Mouse (Mus musculus): ENCODE results near the gene Mybphl.

Gene Mybphl

GRCm38 (mm10) chr3:108364270-108364995 lies at the start of gene Mybphl:
Mybphl (plus strand) TSS chr3:108364911.
- in situ Hi-C loops (cut with MboI; ENCODE audit: low sequenced_read_pairs), result no loop called here

- in situ Hi-C loops (cut with MboI; ENCODE audit: low sequenced_read_pairs), result no loop called here
Measured at GRCm38 (mm10) chr3:108318517-108318916, 46.2 kb upstream of the Mybphl start.

- in situ Hi-C loops (cut with MboI; ENCODE audit: low sequenced_read_pairs), result no loop called here
Measured at GRCm38 (mm10) chr3:108321671-108322070, 43.0 kb upstream of the Mybphl start.

- in situ Hi-C loops (cut with MboI; ENCODE audit: low sequenced_read_pairs), result no loop called here
Measured at GRCm38 (mm10) chr3:108322136-108322535, 42.6 kb upstream of the Mybphl start.

GRCm38 (mm10) chr3:108322962-108323361 lies 41.7 kb upstream of the Mybphl start:
- in situ Hi-C loops (cut with MboI; ENCODE audit: low sequenced_read_pairs), result no loop called here

GRCm38 (mm10) chr3:108324837-108325236 lies 39.9 kb upstream of the Mybphl start:
- in situ Hi-C loops (cut with MboI; ENCODE audit: low sequenced_read_pairs), result no loop called here

GRCm38 (mm10) chr3:108325521-108325920 lies 39.2 kb upstream of the Mybphl start:
- in situ Hi-C loops (cut with MboI; ENCODE audit: low sequenced_read_pairs), result no loop called here

- in situ Hi-C loops (cut with MboI; ENCODE audit: low sequenced_read_pairs), result no loop called here
Measured at GRCm38 (mm10) chr3:108327275-108327674, 37.4 kb upstream of the Mybphl start.

- in situ Hi-C loops (cut with MboI; ENCODE audit: low sequenced_read_pairs), result no loop called here
Measured at GRCm38 (mm10) chr3:108327916-108328315, 36.8 kb upstream of the Mybphl start.

GRCm38 (mm10) chr3:108328441-108328841 lies 36.3 kb upstream of the Mybphl start:
- in situ Hi-C loops (cut with MboI; ENCODE audit: low sequenced_read_pairs), result no loop called here

GRCm38 (mm10) chr3:108330812-108331211 lies 33.9 kb upstream of the Mybphl start:
- in situ Hi-C loops (cut with MboI; ENCODE audit: low sequenced_read_pairs), result no loop called here

GRCm38 (mm10) chr3:108336878-108337277 lies 27.8 kb upstream of the Mybphl start:
- in situ Hi-C loops (cut with MboI; ENCODE audit: low sequenced_read_pairs), result no loop called here

- in situ Hi-C loops (cut with MboI; ENCODE audit: low sequenced_read_pairs), result no loop called here
Measured at GRCm38 (mm10) chr3:108341040-108341439, 23.7 kb upstream of the Mybphl start.

GRCm38 (mm10) chr3:108342185-108342584 lies 22.5 kb upstream of the Mybphl start:
- in situ Hi-C loops (cut with MboI; ENCODE audit: low sequenced_read_pairs), result no loop called here

GRCm38 (mm10) chr3:108345855-108346254 lies 18.9 kb upstream of the Mybphl start:
- in situ Hi-C loops (cut with MboI; ENCODE audit: low sequenced_read_pairs), result no loop called here

GRCm38 (mm10) chr3:108348376-108348775 lies 16.3 kb upstream of the Mybphl start:
- in situ Hi-C loops (cut with MboI; ENCODE audit: low sequenced_read_pairs), result no loop called here

GRCm38 (mm10) chr3:108355245-108355644 lies 9.5 kb upstream of the Mybphl start:
- in situ Hi-C loops (cut with MboI; ENCODE audit: low sequenced_read_pairs), result no loop called here

GRCm38 (mm10) chr3:108357051-108357450 lies 7.7 kb upstream of the Mybphl start:
- in situ Hi-C loops (cut with MboI; ENCODE audit: low sequenced_read_pairs), result no loop called here

GRCm38 (mm10) chr3:108358445-108358844 lies 6.3 kb upstream of the Mybphl start:
- in situ Hi-C loops (cut with MboI; ENCODE audit: low sequenced_read_pairs), result no loop called here

GRCm38 (mm10) chr3:108360894-108361293 lies 3.8 kb upstream of the Mybphl start:
- in situ Hi-C loops (cut with MboI; ENCODE audit: low sequenced_read_pairs), result no loop called here

GRCm38 (mm10) chr3:108363626-108364025 lies 1.1 kb upstream of the Mybphl start:
- in situ Hi-C loops (cut with MboI; ENCODE audit: low sequenced_read_pairs), result no loop called here

- in situ Hi-C loops (cut with MboI; ENCODE audit: low sequenced_read_pairs), result no loop called here
Measured at GRCm38 (mm10) chr3:108367173-108367572, 2.5 kb downstream of the Mybphl start.

- in situ Hi-C loops (cut with MboI; ENCODE audit: low sequenced_read_pairs), result no loop called here
Measured at GRCm38 (mm10) chr3:108367828-108368227, 3.1 kb downstream of the Mybphl start.

Measured in CH12F3 (cell line).